Mouse (Mus musculus) heart, postnatal 0 days (tissue): ENCODE measurements around the gene Hint2.

Experiments used
- CTCF ChIP-seq: IDR thresholded peaks from 2 replicates; pipeline ENCODE4 v1.5.1; 2016; ENCODE audit warnings: antibody characterized with exemption, control low read depth, low read depth
- EP300 ChIP-seq: IDR thresholded peaks from 2 replicates; pipeline ENCODE4 v1.6.1; 2016; ENCODE audit warnings: antibody characterized with exemption, low read depth

- TF ChIP-seq CTCF (no peak), EP300 (no peak)
Measured at GRCm38 (mm10) chr4:43631046-43631955, 25.0 kb downstream of the Hint2 start, which contains the start of gene Npr2.
